Mouse (Mus musculus): Measurements from ENCODE around the gene Cc2d2b.

The Cc2d2b gene

DNA sequence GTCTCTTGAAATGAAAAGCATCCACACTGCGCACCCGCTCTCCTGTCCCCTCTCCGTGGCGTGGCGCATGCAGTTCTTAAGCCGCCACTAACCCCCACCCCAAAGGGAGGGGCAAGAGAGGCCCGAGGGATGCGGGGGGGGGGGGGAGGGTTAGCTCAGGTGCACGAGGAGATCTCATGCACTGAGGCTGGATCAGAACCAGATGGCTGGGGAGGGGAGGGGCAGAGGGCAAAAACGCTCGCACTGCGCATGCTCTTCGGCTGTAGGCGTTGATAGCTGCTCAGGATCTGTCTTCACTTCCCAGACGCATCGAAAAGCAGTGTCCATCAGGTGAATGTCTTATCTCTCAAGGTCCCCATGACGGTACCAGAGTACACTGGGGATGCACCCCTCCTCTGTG is at the start of gene Cc2d2b:
Gene Cc2d2b, plus strand, starts transcription at position 195 of the 400 bp plus-strand sequence.
- DNase-seq (ENCODE audit: inconsistent age in 2 of 2, low spot score in 1 of 2) = no peak

DNA sequence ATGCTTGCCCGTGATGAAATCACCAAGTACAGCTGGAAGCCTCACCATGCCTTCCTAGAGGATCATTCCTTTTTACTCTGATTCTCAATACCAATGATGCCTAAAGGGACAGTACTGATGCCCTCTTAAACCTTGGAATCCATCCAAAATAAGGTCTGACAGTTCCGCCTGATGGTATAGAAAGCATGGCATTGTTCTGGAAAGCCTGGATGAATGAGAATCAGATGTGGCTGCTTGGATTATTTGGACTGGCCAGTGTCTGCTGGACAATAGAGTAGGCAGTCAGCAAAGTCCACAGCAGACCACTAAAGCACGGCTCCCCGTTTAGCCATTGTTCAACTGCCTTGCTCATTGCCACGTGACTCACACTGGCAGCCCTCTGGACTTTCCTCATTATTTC is 48.7 kb upstream of the Cc2d2b start:
- no peak for DNase-seq (ENCODE audit: inconsistent age in 2 of 2, low spot score in 1 of 2)

DNA sequence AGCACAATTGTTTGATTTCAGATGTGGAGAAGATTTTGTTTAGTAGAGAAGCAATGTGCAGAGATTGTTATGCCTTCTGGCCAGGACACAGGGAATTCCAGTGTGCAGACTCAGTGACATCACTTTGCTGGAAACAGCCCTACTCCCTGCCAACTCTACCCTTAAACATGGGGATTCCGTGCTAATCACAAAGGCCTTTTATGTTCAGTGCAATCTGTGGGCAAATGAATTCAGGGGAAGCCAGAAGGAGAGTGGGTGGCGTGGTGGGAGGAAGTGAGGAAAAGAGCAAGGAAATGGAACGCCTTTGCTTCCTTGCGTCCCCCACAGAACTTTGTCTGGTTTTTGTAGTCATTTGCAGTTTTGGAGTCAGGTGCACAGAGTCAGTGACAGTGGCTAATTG is 46.1 kb upstream of the Cc2d2b start:
- DNase-seq (ENCODE audit: inconsistent age in 2 of 2, low spot score in 1 of 2) = no peak

DNA sequence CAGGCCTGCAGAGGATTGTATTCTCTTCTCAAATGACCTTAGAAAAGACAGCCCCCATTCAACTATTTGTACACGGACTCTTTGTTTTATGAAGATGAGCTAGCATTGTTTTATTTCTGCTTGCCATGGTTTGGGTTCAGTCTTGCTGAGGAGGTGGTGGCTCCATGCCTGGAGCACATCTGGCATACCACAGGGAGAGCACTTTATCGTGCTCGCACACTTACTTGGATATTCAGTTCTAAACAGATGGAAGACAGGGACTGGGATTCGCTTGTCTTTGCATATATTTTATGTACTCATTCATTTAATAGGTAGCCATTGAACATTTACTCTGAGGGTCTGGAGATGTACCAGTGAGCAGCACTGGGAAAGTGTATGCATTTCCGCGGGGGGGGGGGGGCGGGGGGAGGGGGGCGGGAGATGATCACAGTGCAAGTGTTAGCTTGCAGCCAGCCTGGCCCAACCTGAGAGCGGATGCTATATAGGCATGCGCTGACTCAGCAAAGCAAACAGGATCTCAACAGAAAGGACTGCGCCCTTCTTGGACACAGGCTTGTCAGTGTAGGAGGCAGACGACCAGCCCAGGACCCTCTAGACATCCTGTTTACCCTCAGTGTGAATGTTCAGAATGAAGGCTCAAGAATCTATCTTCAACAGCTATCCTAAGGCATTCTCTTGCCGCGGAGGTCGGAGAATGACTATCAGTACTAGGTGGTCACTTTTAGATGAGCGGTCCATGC is 35.5 kb upstream of the Cc2d2b start:
- no peak for DNase-seq (ENCODE audit: inconsistent age in 2 of 2, low spot score in 1 of 2)

DNA sequence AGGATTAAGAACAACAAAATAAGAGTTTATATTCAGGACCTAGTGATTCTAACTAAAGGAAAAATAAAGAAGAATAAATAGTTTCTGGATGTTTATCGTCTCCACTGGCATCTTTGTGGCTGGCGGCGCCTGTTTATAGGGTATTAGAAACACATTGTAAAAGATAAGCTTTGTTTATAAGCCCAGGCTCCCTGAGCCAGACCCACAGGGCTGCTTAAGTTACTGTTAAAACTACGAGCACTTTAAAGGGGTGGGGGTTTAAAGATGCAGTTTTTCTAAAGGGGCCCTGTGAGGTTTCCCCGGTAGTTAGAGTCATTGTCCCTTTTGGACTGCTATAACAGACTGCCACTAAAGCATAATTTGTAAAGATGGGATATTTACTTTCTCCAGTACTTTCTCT is 33.9 kb upstream of the Cc2d2b start:
- no peak for DNase-seq (ENCODE audit: inconsistent age in 2 of 2, low spot score in 1 of 2)

DNA sequence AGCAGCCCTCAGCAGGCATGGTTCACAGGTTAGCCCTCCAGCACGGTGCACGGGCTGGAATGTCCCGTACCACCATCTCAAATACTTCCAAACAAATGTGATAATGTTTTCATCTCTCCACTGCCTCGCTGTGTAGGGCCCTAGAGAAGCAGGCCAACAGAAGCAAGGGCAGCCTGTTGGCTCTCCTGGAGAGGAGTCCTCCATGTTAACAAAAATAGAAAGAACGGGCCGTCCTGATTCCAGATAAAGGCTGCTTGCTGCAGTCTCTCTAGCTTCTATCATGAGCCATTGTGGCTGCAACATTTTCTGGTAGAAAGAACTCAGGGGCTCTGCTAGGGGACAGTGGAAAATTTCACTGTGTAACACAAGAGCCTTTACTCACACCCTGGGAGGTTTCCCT is 31.6 kb upstream of the Cc2d2b start:
- no peak for DNase-seq (ENCODE audit: inconsistent age in 2 of 2, low spot score in 1 of 2)

DNA sequence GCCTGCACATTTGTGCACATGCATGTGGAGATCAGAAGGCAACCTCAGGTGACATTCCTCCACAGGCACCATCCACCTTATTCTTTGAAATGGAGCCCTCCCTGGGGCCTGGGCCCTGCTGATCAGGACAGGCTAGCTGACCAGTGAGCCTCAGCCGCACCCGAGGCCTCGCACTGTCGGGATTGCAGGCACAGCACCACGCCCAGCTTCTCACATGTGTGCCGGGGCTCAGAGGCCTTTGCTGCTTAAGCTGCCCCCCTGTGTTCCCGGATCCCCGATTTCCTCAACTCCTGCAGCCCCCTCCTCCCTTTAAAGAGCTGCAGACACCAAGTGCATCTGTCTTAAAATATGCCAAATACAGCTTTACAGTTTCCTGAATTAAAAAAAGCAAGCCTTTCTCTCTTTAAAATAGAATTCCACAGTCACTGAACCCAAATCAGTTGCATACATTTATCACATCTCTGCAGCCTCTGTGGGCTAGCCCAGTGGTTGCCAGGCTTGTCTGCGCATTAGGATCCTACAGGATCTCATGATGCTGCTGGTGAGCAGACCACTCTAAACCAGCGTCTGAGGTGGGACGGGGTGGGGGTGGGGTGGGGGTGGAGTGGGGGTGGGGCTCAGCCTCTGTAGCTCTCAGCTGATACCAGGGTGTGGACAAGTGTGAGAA is 29.0 kb upstream of the Cc2d2b start:
- DNase-seq (ENCODE audit: inconsistent age in 2 of 2, low spot score in 1 of 2) = no peak

DNA sequence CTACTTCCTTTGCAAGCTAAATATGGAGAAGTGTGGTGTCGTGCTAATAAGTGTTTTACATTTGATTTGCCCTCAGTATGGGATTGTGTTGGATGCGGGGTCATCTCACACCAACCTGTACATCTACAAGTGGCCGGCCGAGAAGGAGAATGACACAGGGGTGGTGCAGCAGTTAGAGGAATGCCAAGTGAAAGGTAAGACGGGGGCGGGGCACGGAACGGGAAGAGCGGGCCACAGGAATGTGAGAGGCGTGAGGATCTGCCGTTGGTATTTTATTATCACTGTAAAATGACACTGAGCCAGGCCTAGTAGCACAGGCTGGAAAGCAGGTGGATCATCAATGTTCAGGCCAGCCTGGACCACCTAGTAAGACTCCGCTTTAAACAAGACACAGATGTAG is 28.2 kb upstream of the Cc2d2b start:
- DNase-seq (ENCODE audit: inconsistent age in 2 of 2, low spot score in 1 of 2) = no peak

DNA sequence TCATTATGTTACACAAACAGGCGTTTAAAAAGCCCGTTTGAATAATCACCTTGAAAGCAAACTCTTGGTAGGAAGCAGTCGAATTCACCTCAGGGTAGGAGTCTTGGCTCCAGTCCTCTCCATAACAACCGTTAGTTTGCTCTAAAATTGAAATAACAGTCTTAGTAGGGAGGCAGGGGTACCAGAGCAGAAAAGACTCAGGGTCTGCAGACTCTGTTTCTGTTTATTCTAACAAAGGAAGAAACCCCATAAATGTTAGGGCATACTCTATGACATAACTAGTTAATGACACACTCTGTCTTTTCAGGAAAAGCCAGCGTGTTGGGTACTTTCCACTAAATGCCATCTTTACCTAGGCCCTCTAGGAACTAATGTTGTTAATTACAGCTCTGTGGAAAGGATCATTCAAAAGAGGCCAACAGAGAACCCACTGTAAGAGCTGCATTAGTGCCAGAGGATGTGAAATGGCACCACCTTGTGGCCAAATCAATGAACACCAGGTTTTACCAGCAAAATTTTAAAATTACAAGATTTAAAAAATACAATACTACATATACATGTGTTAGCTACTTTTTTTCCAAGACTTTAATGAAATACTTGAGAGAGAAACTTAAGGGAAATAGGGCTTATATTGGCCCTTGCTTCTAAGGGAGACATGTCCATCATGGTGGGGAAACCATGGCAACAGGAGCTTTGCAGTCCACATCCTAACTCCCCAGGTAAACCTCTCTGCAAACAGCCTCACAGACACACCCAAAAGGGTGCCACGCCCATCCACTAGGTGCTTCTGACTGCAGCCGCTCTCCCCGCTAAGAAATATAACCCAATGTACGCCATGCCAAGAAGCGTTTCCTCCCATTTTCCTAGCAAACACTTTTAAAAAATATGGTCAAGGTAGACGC is 26.2 kb upstream of the Cc2d2b start:
- DNase-seq (ENCODE audit: inconsistent age in 2 of 2, low spot score in 1 of 2) = peak; percentile 28 to 77

DNA sequence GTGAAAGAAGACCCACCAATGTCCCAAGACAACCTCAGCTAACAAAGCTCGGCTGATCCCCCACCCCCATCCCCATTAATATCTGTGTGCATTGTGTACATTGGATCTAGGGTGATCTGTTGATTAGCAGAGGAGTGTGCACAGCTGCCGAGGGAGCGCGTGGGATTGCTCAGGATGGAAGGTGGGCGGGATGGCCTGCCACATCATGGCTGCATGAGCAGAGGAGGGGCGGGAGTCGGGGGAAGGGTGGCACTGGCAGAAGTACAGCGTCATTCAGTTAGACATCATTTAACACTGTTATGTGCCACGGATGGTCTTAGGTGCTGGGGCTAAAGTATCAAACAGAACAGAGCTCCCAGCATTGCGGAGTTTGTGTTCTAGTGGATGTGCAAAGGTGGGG is 25.0 kb upstream of the Cc2d2b start:
- no peak for DNase-seq (ENCODE audit: inconsistent age in 2 of 2, low spot score in 1 of 2)

DNA sequence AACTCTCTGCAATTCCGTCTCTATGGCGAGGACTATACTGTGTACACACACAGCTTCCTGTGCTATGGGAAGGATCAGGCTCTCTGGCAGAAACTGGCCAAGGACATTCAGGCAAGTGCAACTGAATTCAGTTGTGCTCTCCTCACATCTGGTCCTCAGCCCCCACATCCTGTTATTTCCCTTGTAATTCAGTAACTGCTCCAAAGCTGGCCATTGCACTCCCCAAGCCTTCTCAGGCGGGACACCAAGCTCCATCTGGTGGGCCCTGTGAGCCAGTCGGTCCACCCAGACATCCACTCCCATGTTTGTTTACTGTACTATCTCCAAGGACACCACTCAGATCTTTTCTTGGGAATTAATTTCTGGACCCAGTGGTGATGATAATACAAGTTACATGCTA is 22.4 kb upstream of the Cc2d2b start:
- DNase-seq (ENCODE audit: inconsistent age in 2 of 2, low spot score in 1 of 2) = no peak

DNA sequence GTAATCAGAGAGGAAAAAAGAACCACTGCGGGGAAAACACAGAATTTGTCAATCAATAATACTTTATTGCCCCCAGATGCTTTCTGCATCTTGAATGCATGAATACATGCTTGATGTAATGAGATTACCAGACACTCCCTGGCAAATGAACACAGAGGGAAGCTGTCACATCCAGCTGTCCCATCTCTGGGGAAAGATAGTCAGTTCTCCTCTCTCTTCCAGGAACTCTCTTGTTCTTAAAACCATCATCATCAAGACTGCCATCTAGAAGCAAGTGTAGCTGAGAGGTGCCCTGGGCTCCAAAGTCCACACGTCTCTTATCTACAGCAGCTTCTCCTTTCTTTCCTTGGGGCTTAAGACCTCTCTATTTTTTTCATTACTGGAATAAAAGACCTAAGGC is 21.9 kb upstream of the Cc2d2b start:
- DNase-seq (ENCODE audit: inconsistent age in 2 of 2, low spot score in 1 of 2) = no peak

DNA sequence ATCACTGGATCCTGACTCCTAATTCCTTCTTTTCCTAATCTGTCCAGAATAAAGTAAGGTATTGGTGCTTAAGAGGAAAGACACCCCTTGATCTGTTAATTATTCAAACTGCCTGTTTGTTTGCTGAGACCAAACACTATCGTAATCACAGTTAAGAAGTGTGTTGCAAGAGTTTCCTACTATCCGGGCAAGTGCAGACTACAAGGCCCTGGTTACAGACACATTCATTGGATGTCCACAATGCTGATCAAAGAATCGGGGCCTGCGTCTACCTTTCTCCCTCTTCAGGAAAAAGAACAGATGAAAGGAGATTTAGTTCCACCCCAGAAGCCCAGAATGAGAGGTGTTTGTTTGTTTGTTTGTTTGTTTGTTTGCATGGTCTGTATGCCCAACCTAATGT is 20.3 kb upstream of the Cc2d2b start:
- DNase-seq (ENCODE audit: inconsistent age in 2 of 2, low spot score in 1 of 2) = no peak

DNA sequence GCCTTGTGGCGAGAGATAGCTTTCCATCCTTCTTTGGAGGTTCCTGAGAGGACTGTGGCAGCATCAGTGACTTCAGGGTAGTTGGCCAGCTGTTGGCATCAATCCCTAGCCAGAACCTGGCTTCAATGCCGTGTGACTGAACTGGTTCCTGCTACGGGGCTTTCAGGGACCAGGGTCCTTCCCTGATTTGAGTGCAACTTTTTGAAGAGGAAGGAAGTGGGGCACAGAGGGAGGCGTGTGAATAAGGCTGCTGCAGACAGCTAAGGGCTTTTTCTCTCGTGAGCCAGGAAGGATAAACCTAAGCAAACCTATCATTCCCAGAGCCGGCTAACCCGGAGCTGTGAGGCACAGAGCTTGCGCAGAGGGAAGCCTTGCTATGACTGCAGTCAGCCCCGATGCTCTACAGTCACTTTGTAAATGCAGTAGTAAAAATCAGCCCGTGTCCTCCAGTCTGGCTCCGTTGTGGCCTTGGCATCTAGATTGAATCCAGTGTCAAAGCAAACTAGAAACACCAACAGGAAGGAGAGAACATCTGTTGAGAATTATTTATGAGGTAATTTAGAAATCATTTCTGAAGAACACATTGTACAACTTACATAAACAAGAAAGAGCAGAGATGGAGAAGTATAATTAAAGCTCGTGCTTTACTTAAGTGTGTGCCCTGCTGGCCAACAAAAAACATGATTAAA is 19.7 kb upstream of the Cc2d2b start:
- peak; percentile 31 to 55 for DNase-seq (ENCODE audit: inconsistent age in 2 of 2, low spot score in 1 of 2)

DNA sequence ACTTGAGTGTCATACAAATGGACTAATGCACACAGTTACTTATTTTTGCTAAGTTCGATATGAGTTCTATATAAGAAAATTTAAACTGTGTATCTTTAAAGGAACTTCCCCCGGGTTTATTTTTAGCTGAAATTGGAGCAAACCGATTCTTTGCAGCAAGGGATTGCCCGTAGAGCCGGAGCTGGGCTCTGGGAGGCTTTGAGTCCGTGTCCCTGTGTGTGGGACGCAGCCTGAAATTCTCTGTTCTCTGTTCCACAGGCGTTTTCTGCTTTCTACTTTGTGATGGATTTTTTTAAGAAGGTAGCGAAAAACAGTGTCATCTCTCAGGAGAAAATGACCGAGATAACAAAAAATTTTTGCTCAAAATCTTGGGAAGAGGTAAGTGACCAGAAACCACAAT is 15.1 kb upstream of the Cc2d2b start:
- DNase-seq (ENCODE audit: inconsistent age in 2 of 2, low spot score in 1 of 2) = no peak

DNA sequence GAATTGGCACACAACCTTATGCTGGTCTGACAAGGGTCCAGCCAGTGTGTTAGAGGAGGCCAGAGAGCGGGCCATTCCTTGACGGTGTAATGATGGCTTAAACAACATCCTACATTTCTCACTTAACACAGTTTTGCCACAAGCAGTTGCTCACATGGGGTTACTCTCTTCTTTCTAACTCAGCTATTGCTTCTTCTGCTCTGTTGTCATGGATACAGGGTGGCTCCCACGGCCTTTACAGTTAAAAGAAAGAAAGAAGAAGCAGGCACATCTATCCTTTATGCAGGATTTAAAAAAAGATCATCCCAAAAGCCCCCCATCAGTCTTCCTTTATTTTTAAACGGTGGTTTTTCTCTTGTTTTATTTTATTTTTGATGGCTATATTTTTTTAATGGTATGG is 14.7 kb upstream of the Cc2d2b start:
- no peak for DNase-seq (ENCODE audit: inconsistent age in 2 of 2, low spot score in 1 of 2)

DNA sequence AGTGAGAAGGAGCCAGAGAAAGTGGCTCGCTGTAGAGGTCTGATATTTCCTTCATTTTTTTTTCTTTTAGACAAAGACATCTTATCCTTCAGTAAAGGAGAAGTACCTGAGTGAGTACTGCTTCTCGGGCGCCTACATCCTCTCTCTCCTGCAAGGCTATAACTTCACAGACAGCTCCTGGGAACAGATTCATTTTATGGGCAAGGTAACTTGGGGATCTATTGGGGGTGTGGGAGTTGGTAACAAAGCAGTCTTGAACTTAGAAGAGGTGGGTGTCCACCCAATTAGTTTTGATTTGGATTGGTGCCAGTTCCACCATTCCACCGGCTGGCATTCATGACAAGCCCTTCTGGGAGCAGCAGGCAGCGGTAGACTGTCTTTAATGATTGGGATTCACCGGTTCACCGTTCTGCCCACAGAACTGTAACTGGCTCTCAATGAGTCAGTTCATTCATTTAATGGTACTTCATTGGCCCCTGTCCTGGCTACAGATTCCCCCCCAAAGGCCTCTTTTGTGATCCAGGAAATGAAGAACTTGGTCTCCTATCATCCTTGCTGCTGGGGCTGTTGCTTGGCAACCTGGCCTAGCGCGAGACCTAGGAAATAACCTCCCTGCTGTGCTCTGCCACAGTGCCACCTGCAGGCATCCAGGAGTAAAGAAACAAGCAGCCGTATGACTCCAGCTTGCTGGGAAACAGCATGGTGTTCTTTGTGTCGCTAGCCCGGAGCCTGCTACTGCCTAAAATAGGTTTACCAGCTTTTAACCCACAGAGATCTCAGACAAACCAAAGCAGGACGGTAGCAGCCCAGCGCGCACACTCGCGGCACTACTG is 11.7 kb upstream of the Cc2d2b start:
- DNase-seq (ENCODE audit: inconsistent age in 2 of 2, low spot score in 1 of 2) = peak; percentile 58 to 75

DNA sequence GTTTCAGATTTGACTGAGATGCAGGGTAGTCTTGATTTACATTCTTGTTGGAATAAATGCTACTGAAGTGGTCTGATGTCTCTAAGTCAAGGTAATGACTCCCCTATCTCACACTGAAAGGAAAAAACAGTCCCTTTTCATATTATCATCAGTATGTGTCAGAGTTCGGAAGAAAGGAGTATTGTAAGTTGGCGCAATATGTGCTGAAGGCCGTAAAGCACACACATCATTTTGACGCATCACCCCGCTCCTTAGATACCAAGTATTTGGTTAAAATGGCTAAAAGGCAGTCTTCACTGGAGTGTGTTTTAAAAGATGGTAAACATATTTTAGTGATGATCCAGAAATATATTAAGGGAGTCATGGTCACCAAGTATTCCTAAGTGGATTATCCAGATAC is 10.9 kb upstream of the Cc2d2b start:
- DNase-seq (ENCODE audit: inconsistent age in 2 of 2, low spot score in 1 of 2) = no peak

DNA sequence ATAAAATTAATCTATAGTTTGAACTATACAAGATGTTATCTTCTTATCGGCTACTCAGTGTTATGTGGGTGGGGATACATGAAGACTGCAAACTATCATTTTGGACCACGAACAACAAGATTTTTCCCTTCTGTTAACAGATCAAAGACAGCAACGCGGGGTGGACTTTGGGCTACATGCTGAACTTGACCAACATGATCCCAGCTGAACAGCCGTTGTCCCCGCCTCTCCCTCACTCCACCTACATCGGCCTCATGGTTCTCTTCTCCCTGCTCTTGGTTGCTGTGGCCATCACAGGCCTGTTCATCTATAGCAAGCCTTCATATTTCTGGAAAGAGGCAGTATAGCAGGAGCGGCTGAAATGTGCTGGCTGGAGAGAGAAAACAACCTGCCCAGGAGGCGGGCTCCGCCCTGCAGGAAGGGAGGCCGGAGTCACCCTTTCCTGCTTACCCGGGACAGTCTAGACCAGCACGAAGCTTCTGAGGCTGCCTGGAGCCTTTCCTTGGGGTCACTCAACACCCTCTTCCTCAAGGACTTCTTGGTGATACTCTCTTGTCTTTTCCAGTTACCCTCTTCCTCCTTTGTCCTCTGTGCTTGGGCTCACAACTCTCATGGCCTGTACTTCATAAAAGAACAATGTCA is 9.7 kb upstream of the Cc2d2b start:
- DNase-seq (ENCODE audit: inconsistent age in 2 of 2, low spot score in 1 of 2) = no peak

DNA sequence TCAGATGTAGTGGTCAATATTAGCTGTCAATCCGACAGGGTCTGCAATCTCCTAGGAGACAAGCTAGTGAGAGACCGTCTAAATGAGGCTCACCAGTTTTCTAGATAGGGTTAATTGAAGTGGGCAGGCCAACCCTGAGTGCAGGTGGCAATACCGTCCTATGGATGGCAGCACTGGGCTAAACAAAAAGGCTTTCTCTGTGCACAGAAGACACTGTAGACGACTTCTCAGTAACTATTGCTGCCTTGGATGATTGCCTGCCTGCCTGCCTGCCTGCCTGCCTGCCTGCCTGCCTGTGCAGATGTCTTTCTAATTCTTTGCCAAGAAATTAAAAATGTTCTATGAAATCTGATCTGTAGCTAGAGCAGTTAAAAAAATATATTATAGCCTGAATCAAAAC is 1.9 kb upstream of the Cc2d2b start:
- DNase-seq (ENCODE audit: inconsistent age in 2 of 2, low spot score in 1 of 2) = no peak
